Mouse (Mus musculus) intestine, embryonic 16.5 days (tissue): ENCODE results near the gene Zbtb7a. TPM values are rescaled to one million over a fixed set of nuclear protein-coding genes. Genes with fewer than 3 reads are reported as not detected.
A peak's percentile ranks its signal among the peaks of the same experiment; 100 is the strongest.
"Not testable (repeated sequence)": the region's sequence is repeated elsewhere in the genome, so short reads cannot be mapped to it uniquely, and the experiment has no call there.

Source experiments
- ATAC-seq: fragments of 200-750 bp; cut with Nextera tagmentation; 2 replicates; pipeline ENCODE4 v1.8.0; 2017; ENCODE audit warnings: moderate TSS enrichment, moderate library complexity
- H3K27ac ChIP-seq: fragments of 300-500 bp; sonication (generic); 2 replicates; pipeline ENCODE4 v1.5.1; 2014; ENCODE audit warnings: mild to moderate bottlenecking, low read length
- H3K27me3 ChIP-seq: fragments of 300-500 bp; sonication (generic); replicated peaks from 2 replicates; pipeline ENCODE4 v1.6.1; 2014; ENCODE audit warnings: low read length, control low read depth, mixed read lengths; ENCODE audit not compliant: control insufficient read depth, insufficient read depth
- H3K36me3 ChIP-seq: fragments of 300-500 bp; sonication (generic); 2 replicates; pipeline ENCODE4 v1.6.1; 2014; ENCODE audit warnings: low read length, control low read depth; ENCODE audit not compliant: control insufficient read depth, insufficient read depth
- H3K4me1 ChIP-seq: fragments of 300-500 bp; sonication (generic); 2 replicates; pipeline ENCODE4 v1.6.1; 2014; ENCODE audit warnings: low read length, control low read depth, mixed read lengths; ENCODE audit not compliant: control insufficient read depth, insufficient read depth
- H3K4me2 ChIP-seq: fragments of 300-500 bp; sonication (generic); 2 replicates; pipeline ENCODE4 v1.6.1; 2014; ENCODE audit warnings: low read depth, low read length, control low read depth
- H3K4me3 ChIP-seq: fragments of 300-500 bp; sonication (generic); 2 replicates; pipeline ENCODE4 v1.5.1; 2014; ENCODE audit warnings: mild to moderate bottlenecking, low read length
- H3K9ac ChIP-seq: fragments of 300-500 bp; sonication (generic); 2 replicates; pipeline ENCODE4 v1.6.1; 2014; ENCODE audit warnings: low read depth, low read length
- H3K9me3 ChIP-seq: fragments of 300-500 bp; sonication (generic); 2 replicates; pipeline ENCODE4 v1.6.1; 2016; ENCODE audit warnings: low read length, control low read depth; ENCODE audit not compliant: control insufficient read depth
- WGBS: fragments of 180-500 bp; shearing (Covaris S2); extraction: QIAGEN DNeasy Blood & Tissue Kit; methylation state at CpG from one replicate; pipeline ENCODE4 v1.1.7; 2014; 5-methylcytosine and 5-hydroxymethylcytosine counted together
- polyA plus RNA-seq: library from polyadenylated mRNA; unstranded; fragments of >200 nt; fragmentation: Nextera tagmentation; extraction: Ambion mirVana; gene quantifications from 2 replicates; pipeline ENCODE4 v1.2.1, GENCODE M21; 2015

The Zbtb7a gene
- polyA plus RNA-seq, 1 experiment from 2014 or later: 47.4 TPM

DNA sequence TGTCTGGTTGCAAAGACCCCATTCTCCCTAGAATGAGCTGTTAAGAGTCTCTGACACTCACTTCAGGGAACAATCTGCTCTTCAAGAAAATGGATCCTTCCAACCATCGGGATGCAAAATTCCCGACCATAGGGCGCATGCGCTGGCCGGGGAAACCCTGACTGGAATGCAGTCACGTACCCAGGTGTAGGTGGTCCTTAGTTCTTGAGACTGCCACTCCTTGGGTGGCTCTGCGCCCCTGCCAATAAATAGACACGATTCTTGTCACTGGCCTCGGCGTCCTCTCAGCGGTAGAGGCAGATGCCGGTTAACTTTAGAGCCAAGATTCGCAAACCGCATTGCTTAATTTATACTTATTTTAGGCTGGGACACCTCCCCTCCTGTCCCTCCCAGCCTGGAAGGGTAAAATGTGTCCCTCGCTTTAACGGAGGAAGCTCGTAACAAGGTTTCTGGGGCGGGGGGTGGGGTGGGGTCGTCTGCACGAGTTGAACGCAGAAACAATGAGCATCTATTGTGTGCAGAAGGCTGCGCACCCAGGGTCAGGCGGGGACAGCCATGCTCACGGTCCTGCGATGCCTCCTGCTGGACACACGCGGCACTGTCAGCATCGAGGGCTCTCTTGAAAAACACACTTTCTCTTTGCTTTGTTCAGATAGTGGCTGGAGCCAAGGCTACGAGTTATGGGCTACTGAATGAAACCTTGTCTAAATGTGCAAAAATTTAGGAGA is 39.8 kb downstream of the Zbtb7a start:
- H3K9me3 ChIP-seq: no peaks in the 10 kb centered on the region
- peak overlapping the region; percentile 35 for H3K4me3 ChIP-seq
- peak; percentile 36 for ATAC-seq
- H3K36me3 ChIP-seq: peaks cover 22% of the 10 kb centered on the region
- 3% methylated on average over 29 of the region's 29 CpGs for WGBS
- no peaks in the 10 kb centered on the region for H3K27me3 ChIP-seq
- peak overlapping the region; percentile 46 for H3K9ac ChIP-seq
- H3K4me1 ChIP-seq: peaks cover 45% of the 10 kb centered on the region
- peak overlapping the region; percentile 43 for H3K27ac ChIP-seq
- peak overlapping the region; percentile 52 for H3K4me2 ChIP-seq

DNA sequence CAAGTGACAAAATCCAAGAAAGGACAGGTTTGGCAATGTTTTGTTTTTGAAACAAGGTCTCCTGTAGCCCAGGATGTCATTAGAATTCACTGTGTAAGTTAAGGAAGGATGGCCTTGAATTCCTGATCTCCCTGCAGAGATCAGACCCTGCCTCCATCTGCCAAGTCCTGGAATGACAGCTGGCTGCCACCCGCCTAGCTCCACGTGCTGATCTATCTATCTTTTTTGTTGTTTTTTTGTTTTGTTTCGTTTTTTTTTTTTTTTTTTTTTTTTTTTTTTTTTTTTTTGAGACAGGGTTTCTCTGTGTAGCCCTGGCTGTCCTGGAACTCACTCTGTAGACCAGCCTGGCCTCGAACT is 40.3 kb downstream of the Zbtb7a start:
- whole genome bisulfite sequencing: 9% methylated on average over 4 of the region's 4 CpGs
- peak overlapping the region; percentile 52 for H3K4me2 ChIP-seq
- not testable (repeated sequence) for H3K9me3 ChIP-seq, H3K27me3 ChIP-seq, ATAC-seq
- peak overlapping the region; percentile 46; the same call in 1 of the 2 replicates for H3K9ac ChIP-seq
- peaks cover 45% of the 10 kb centered on the region for H3K4me1 ChIP-seq
- peak overlapping the region; percentile 66 for H3K27ac ChIP-seq
- peak overlapping the region; percentile 35 for H3K4me3 ChIP-seq
- H3K36me3 ChIP-seq: peaks cover 27% of the 10 kb centered on the region

DNA sequence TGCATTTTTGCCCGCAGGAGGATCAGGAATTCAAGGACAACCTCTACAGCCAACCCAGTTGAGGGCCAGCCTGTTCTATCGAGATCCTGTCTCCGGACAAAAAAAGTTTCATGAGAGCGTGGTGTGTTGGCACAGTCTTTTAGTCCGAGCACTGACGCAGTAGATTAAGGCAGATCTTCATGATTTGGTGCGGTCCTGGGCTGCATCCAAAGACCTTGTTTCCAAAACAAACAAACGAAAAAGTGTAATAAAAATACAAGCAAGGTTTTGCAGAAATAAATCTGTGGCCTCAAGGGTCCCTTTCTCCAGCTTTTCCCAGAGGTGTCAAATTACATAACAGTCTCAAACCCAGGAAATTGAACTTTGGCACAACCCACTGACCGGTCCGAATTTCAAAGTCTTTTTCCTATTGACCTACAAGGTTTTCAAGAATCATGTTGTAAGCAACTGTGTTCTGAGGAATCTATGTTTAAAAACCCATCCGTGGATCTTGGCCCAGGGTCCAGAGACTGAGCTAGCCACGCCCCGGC is 41.0 kb downstream of the Zbtb7a start:
- Histone ChIP-seq H3K9me3 (no peaks in the 10 kb centered on the region), H3K4me2 (peak overlapping the region; percentile 40), H3K27me3 (no peaks in the 10 kb centered on the region), H3K36me3 (peaks cover 33% of the 10 kb centered on the region), H3K9ac (peak overlapping the region; percentile 59), H3K4me3 (peak overlapping the region; percentile 70), H3K4me1 (peaks cover 45% of the 10 kb centered on the region), H3K27ac (peak overlapping the region; percentile 66)
- 3% methylated on average over 13 of the region's 13 CpGs for WGBS
- ATAC-seq: peak; percentile 34

DNA sequence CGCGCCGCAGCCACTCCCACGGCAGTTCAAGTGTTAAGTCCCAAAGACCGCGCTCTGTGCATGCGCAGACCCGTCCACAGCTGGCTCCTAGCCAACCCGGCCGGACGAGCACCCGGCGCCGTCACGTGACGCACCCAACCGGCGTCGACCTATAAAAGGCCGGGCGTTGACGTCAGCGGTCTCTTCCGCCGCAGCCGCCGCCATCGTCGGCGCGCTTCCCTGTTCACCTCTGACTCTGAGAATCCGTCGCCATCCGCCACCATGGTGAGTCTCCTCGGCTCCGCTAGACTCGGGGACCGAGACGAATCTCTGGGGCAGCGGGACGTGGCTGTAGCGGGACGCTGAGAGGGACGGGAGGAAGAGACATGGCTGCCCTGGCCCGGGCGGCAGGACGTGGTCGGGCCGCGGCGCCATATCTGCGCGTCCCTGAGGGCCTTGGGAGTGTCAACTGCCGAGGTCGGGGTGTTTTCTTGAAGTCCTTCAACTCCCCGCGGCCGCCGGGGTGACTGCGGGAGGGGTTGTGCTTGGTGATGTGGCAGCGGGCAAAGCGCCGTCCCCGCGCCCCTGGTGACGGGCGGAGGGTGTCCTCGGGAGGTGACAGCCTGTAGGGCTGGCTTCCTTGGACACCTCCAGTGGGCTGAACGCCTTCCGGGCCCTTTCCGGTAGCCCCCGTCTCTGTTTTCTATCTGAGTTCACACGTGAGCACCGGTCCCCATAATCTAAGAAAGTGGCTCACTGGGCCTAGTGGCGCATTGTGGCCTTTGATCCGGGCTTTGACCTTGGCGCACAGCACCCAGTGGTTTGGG is 41.6 kb downstream of the Zbtb7a start, which contains the start of gene Eef2:
Eef2 (plus strand) TSS at position 166 of the 806 bp plus-strand sequence.
- Histone ChIP-seq H3K27ac (peak within 1 kb of the TSS; percentile 77), H3K27me3 (no peaks in the 10 kb centered on the region), H3K4me3 (peak within 1 kb of the TSS; percentile 70), H3K9me3 (no peaks in the 10 kb centered on the region), H3K4me1 (peaks cover 50% of the 10 kb centered on the region), H3K9ac (peak within 1 kb of the TSS; percentile 89), H3K4me2 (peak within 1 kb of the TSS; percentile 92), H3K36me3 (peaks cover 40% of the 10 kb centered on the region)
- ATAC-seq: peak; percentile 81
- under 1% methylated on average over 77 of the region's 77 CpGs for WGBS

DNA sequence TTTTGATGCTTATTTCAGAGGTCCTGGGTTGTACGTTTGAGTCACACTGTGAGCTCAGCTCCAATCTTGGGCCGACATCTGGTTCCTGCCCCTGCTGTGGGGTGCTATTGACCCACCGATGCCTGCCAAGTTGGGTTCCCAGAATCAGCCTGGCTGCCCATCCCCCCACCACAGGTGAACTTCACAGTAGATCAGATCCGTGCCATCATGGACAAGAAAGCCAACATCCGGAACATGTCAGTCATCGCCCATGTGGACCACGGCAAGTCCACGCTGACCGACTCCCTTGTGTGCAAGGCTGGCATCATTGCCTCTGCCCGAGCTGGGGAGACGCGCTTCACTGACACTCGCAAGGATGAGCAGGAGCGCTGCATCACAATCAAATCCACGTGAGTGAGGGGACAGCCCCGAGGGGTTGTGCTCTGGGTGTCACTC is 42.5 kb downstream of the Zbtb7a start:
- no peaks in the 10 kb centered on the region for H3K27me3 ChIP-seq
- H3K9ac ChIP-seq: peak overlapping the region; percentile 89
- ATAC-seq: no peak
- WGBS: 8% methylated on average over 16 of the region's 16 CpGs
- H3K36me3 ChIP-seq: peaks cover 43% of the 10 kb centered on the region
- peak overlapping the region; percentile 77 for H3K27ac ChIP-seq
- H3K4me3 ChIP-seq: peak overlapping the region; percentile 70
- H3K4me2 ChIP-seq: peak overlapping the region; percentile 92
- no peaks in the 10 kb centered on the region for H3K9me3 ChIP-seq
- H3K4me1 ChIP-seq: peaks cover 52% of the 10 kb centered on the region

DNA sequence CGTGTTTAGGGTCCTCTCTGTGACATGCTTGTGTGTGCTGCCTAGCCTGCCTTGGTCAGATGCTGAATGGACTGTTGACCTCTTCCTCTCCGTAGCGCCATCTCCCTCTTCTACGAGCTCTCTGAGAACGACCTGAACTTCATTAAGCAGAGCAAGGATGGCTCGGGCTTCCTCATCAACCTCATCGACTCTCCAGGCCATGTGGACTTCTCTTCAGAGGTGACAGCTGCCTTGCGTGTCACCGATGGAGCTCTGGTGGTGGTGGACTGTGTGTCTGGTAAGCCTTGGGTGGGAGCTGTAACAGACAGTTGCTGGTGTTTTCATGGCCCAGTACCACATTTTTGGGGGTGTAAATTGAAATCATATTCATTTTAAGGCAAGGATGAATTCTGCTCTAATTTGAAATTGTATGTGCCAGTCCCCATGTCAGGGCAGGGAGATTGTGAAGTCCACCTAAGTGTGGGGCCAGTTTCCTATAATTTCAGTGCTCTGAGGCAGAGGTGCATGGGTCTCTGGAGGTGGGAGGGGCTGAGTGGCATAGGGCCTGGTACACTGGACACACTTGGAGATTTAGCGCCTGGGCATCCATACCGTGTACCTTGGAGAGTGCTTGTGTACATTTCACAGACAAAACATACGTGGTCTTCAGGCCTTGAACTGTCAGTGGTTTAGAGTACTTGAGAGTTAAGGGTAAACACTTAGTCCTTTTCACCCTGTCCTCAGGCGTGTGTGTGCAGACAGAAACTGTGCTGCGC is 43.1 kb downstream of the Zbtb7a start:
- ATAC-seq: no peak
- Histone ChIP-seq H3K27me3 (no peaks in the 10 kb centered on the region), H3K4me2 (peak overlapping the region; percentile 92), H3K4me3 (peak overlapping the region; percentile 70), H3K9ac (peak overlapping the region; percentile 89), H3K4me1 (peaks cover 52% of the 10 kb centered on the region), H3K36me3 (peaks cover 43% of the 10 kb centered on the region), H3K27ac (peak overlapping the region; percentile 77), H3K9me3 (no peaks in the 10 kb centered on the region)
- WGBS: 57% methylated on average over 14 of the region's 14 CpGs

DNA sequence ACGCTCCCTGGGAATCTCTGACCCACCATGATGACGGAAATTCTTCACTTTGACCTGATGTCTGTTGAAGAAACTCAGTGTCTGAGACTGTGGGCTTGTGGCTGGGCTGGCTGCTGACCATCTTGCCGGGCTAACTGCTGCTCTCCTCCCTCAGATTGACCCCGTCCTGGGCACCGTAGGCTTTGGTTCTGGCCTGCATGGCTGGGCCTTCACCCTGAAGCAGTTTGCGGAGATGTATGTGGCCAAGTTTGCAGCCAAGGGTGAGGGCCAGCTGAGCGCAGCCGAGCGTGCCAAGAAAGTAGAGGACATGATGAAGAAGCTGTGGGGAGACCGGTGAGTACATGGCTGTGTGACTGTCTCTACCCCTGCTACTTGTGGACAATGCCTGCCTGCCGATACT is 43.9 kb downstream of the Zbtb7a start:
- peaks cover 51% of the 10 kb centered on the region for H3K4me1 ChIP-seq

DNA sequence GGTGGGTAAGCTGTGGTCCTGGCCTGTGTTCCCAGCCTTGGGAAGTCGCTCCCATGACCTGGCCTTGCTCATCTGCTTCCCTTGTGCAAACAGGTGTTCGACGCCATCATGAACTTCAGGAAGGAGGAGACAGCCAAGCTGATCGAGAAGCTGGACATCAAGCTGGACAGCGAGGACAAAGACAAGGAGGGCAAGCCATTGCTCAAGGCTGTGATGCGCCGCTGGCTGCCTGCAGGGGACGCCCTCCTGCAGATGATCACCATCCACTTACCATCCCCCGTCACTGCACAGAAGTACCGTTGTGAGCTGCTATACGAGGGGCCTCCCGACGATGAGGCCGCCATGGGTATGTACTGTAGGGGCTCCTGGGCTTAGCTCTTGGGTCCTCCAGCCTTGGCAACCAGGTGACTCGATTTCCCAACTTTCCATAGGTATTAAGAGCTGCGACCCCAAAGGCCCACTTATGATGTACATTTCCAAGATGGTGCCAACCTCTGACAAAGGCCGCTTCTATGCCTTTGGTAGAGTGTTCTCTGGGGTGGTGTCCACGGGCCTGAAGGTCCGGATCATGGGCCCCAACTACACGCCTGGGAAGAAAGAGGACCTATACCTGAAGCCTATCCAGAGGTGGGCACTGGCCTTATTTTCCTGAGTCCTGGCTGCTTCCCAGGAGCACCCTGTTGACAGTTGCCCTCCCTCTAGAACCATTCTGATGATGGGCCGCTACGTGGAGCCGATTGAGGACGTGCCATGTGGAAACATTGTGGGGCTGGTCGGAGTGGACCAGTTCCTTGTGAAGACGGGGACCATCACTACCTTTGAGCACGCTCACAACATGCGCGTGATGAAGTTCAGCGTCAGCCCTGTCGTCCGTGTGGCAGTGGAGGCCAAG is 44.7 kb downstream of the Zbtb7a start:
- Histone ChIP-seq H3K36me3 (peaks cover 43% of the 10 kb centered on the region), H3K4me2 (no peak overlapping the region), H3K9ac (0 out of 2 replicates have a peak overlapping the region, but pooled peaks have one; percentile 40), H3K4me1 (peaks cover 52% of the 10 kb centered on the region), H3K4me3 (no peak overlapping the region), H3K27me3 (no peaks in the 10 kb centered on the region), H3K9me3 (no peaks in the 10 kb centered on the region), H3K27ac (no peak overlapping the region)
- ATAC-seq: no peak
- WGBS: 87% methylated on average over 32 of the region's 32 CpGs

More for the DNA sequence above, 43.9 kb downstream of the Zbtb7a start:
- 92% methylated on average over 11 of the region's 11 CpGs for WGBS
- Histone ChIP-seq H3K4me3 (peak overlapping the region; percentile 9; the same call in 1 of the 2 replicates), H3K9ac (0 out of 2 replicates have a peak overlapping the region, but pooled peaks have one; percentile 40), H3K9me3 (no peaks in the 10 kb centered on the region), H3K4me2 (no peak overlapping the region), H3K27ac (no peak overlapping the region), H3K27me3 (no peaks in the 10 kb centered on the region), H3K36me3 (peaks cover 43% of the 10 kb centered on the region)
- no peak for ATAC-seq
